Mouse (Mus musculus) stomach, embryonic 16.5 days (tissue): ENCODE data around the gene Naif1. TPM values are rescaled to one million over a fixed set of nuclear protein-coding genes. Genes with fewer than 3 reads are reported as not detected.

ENCODE experiments used
- ATAC-seq: fragments of 200-750 bp; cut with Nextera tagmentation; 2 replicates; pipeline ENCODE4 v1.8.0; 2017; ENCODE audit warnings: moderate number of reproducible peaks, moderate TSS enrichment; ENCODE audit not compliant: insufficient read depth, low FRiP score
- H3K27ac ChIP-seq: fragments of 300-500 bp; sonication (generic); 2 replicates; pipeline ENCODE4 v1.5.1; 2014; ENCODE audit warnings: low read length
- H3K27me3 ChIP-seq: fragments of 300-500 bp; sonication (generic); 2 replicates; pipeline ENCODE4 v1.6.1; 2014; ENCODE audit warnings: low read length, control low read depth, mixed read lengths; ENCODE audit not compliant: control insufficient read depth, insufficient read depth
- H3K36me3 ChIP-seq: fragments of 300-500 bp; sonication (generic); 2 replicates; pipeline ENCODE4 v1.6.1; 2014; ENCODE audit warnings: low read length; ENCODE audit not compliant: control insufficient read depth, insufficient read depth
- H3K4me1 ChIP-seq: fragments of 300-500 bp; sonication (generic); 2 replicates; pipeline ENCODE4 v1.6.1; 2014; ENCODE audit warnings: low read length, control low read depth, mixed read lengths; ENCODE audit not compliant: control insufficient read depth, insufficient read depth
- H3K4me2 ChIP-seq: fragments of 300-500 bp; sonication (generic); 2 replicates; pipeline ENCODE4 v1.6.1; 2014; ENCODE audit warnings: low read depth, low read length, mixed read lengths
- H3K4me3 ChIP-seq: fragments of 300-500 bp; sonication (generic); replicated peaks from 2 replicates; pipeline ENCODE4 v1.5.1; 2014; ENCODE audit warnings: mild to moderate bottlenecking, low read length
- H3K9ac ChIP-seq: fragments of 300-500 bp; sonication (generic); 2 replicates; pipeline ENCODE4 v1.6.1; 2014; ENCODE audit warnings: low read length
- H3K9me3 ChIP-seq: fragments of 300-500 bp; sonication (generic); replicated peaks from 2 replicates; pipeline ENCODE4 v1.6.1; 2016; ENCODE audit warnings: low read length, control low read depth; ENCODE audit not compliant: control insufficient read depth
- WGBS: fragments of 180-500 bp; shearing (Covaris S2); extraction: QIAGEN DNeasy Blood & Tissue Kit; methylation state at CpG from one replicate; pipeline ENCODE4 v1.1.7; 2014; 5-methylcytosine and 5-hydroxymethylcytosine counted together
- polyA plus RNA-seq: library from polyadenylated mRNA; unstranded; fragments of >200 nt; fragmentation: Nextera tagmentation; extraction: Ambion mirVana; gene quantifications from 2 replicates; pipeline ENCODE4 v1.2.1, GENCODE M21; 2015

The Naif1 gene
- polyA plus RNA-seq, 1 experiment from 2014 or later, result 5.1 TPM

- H3K4me2 ChIP-seq, result no peak overlapping the region
- H3K9ac ChIP-seq, result no peak overlapping the region
- H3K4me1 ChIP-seq, result peaks cover 16% of the 10 kb centered on the region
- no peaks in the 10 kb centered on the region for H3K27me3 ChIP-seq
- no peaks in the 10 kb centered on the region for H3K9me3 ChIP-seq
- WGBS, result 86% methylated on average over 3 of the region's 3 CpGs
- H3K36me3 ChIP-seq, result no peaks in the 10 kb centered on the region
- H3K27ac ChIP-seq, result no peak overlapping the region
- no peak overlapping the region for H3K4me3 ChIP-seq
- ATAC-seq, result no peak
Measured at GRCm38 (mm10) chr2:32438733-32439132, 11.5 kb upstream of the Naif1 start.

GRCm38 (mm10) chr2:32439177-32439576 lies 11.1 kb upstream of the Naif1 start:
- Histone ChIP-seq H3K4me2 (no peak overlapping the region), H3K9me3 (no peaks in the 10 kb centered on the region), H3K4me1 (peaks cover 16% of the 10 kb centered on the region), H3K27me3 (no peaks in the 10 kb centered on the region), H3K4me3 (no peak overlapping the region), H3K27ac (no peak overlapping the region; the same call in 1 of the 2 replicates), H3K36me3 (no peaks in the 10 kb centered on the region), H3K9ac (no peak overlapping the region)
- no peak for ATAC-seq
- 42% methylated on average over 6 of the region's 6 CpGs for WGBS

GRCm38 (mm10) chr2:32440164-32440563 lies 10.1 kb upstream of the Naif1 start:
- Histone ChIP-seq H3K4me3 (no peak overlapping the region), H3K4me2 (0 out of 2 replicates have a peak overlapping the region, but pooled peaks have one; percentile 16), H3K9ac (peak overlapping the region; percentile 2; the same call in 1 of the 2 replicates), H3K9me3 (no peaks in the 10 kb centered on the region), H3K4me1 (peaks cover 16% of the 10 kb centered on the region), H3K36me3 (no peaks in the 10 kb centered on the region), H3K27me3 (no peaks in the 10 kb centered on the region), H3K27ac (peak overlapping the region; percentile 72)
- ATAC-seq, result 0 out of 2 replicates have a peak, but pooled peaks have one; percentile 51
- WGBS, result 34% methylated on average over 2 of the region's 2 CpGs

GRCm38 (mm10) chr2:32440632-32441031 lies 9.6 kb upstream of the Naif1 start:
- Histone ChIP-seq H3K4me2 (no peak overlapping the region), H3K9ac (no peak overlapping the region; the same call in 1 of the 2 replicates), H3K4me1 (peaks cover 16% of the 10 kb centered on the region), H3K9me3 (no peaks in the 10 kb centered on the region), H3K4me3 (no peak overlapping the region), H3K27ac (peak overlapping the region; percentile 53; the same call in 1 of the 2 replicates), H3K36me3 (no peaks in the 10 kb centered on the region), H3K27me3 (no peaks in the 10 kb centered on the region)
- 63% methylated on average over 1 of the region's 1 CpGs for WGBS
- ATAC-seq, result peak; percentile 75; the same call in 1 of the 2 replicates

- H3K27me3 ChIP-seq, result no peaks in the 10 kb centered on the region
- H3K4me2 ChIP-seq, result no peak overlapping the region
- no peak overlapping the region for H3K9ac ChIP-seq
- WGBS, result 83% methylated on average over 2 of the region's 2 CpGs
- no peak for ATAC-seq
- H3K4me1 ChIP-seq, result peaks cover 16% of the 10 kb centered on the region
- no peaks in the 10 kb centered on the region for H3K36me3 ChIP-seq
- no peak overlapping the region for H3K27ac ChIP-seq
- no peak overlapping the region for H3K4me3 ChIP-seq
- H3K9me3 ChIP-seq, result no peaks in the 10 kb centered on the region
Measured at GRCm38 (mm10) chr2:32441550-32441949, 8.7 kb upstream of the Naif1 start.

GRCm38 (mm10) chr2:32445535-32445934 lies 4.7 kb upstream of the Naif1 start:
- no peak for ATAC-seq
- WGBS, result 88% methylated on average over 1 of the region's 1 CpGs
- H3K4me2 ChIP-seq, result no peak overlapping the region

GRCm38 (mm10) chr2:32447264-32447936 lies 2.9 kb upstream of the Naif1 start:
- Histone ChIP-seq H3K27ac (peak overlapping the region; percentile 95), H3K4me3 (no peak overlapping the region; the same call in 1 of the 2 replicates), H3K36me3 (no peaks in the 10 kb centered on the region), H3K4me1 (peaks cover 24% of the 10 kb centered on the region), H3K27me3 (no peaks in the 10 kb centered on the region), H3K9me3 (no peaks in the 10 kb centered on the region), H3K9ac (peak overlapping the region; percentile 63), H3K4me2 (peak overlapping the region; percentile 38)
- WGBS, result 33% methylated on average over 9 of the region's 9 CpGs
- ATAC-seq, result no peak

More at GRCm38 (mm10) chr2:32445535-32445934, 4.7 kb upstream of the Naif1 start:
- Histone ChIP-seq H3K36me3 (no peaks in the 10 kb centered on the region), H3K27ac (no peak overlapping the region), H3K4me1 (peaks cover 24% of the 10 kb centered on the region), H3K9ac (no peak overlapping the region), H3K9me3 (no peaks in the 10 kb centered on the region), H3K27me3 (no peaks in the 10 kb centered on the region), H3K4me3 (no peak overlapping the region)

GRCm38 (mm10) chr2:32448480-32448879 lies 1.8 kb upstream of the Naif1 start:
- Histone ChIP-seq H3K4me1 (peaks cover 34% of the 10 kb centered on the region), H3K4me2 (no peak overlapping the region), H3K36me3 (no peaks in the 10 kb centered on the region), H3K27ac (0 out of 2 replicates have a peak overlapping the region, but pooled peaks have one; percentile 7), H3K9me3 (no peaks in the 10 kb centered on the region), H3K27me3 (no peaks in the 10 kb centered on the region), H3K4me3 (no peak overlapping the region), H3K9ac (no peak overlapping the region)
- no peak for ATAC-seq
- 73% methylated on average over 1 of the region's 1 CpGs for WGBS
